Mouse (Mus musculus): ENCODE measurements around the gene Gm21983.

The Gm21983 gene

DNA sequence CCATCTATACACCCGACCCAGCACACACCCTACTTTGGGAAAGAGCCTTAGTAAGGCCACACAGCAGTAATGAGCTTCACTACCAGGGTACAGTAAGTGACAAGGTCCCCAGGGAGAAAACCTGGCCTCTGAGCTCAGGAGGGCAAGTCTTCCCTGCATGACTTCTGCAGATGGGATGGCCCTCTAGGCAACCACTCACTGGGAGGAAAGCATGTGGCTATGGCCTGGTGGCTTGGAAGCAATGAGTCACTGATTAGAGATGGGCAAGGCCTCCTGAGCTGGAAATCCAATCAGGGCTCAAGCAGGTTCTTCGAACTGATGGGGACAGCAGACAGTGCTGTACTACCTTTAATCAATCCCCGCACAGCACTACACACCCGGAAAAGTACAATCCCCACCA, 19.1 kb downstream of the Gm21983 start:
- no peak for DNase-seq (ENCODE audit: low read depth, low spot score)

DNA sequence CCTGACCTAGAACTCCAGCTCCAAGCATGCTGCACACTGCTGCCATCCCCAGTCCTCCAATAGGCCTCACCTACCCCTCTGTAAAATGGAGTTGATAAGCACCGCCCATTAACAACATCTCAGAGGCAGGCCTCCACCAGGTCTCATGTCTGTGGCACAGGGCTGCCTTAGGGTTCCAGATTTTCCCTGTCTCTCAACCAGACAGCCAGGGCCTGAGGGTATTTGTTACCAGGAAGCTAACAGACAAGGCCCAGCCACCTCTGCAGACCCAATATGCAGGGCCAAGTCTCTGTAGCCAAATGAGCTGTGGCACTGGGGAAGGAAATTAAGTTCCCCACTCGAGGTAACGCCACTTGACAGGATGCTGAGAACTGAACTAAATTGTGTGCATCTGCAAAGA, 20.0 kb downstream of the Gm21983 start:
- DNase-seq (ENCODE audit: low read depth, low spot score) = no peak

DNA sequence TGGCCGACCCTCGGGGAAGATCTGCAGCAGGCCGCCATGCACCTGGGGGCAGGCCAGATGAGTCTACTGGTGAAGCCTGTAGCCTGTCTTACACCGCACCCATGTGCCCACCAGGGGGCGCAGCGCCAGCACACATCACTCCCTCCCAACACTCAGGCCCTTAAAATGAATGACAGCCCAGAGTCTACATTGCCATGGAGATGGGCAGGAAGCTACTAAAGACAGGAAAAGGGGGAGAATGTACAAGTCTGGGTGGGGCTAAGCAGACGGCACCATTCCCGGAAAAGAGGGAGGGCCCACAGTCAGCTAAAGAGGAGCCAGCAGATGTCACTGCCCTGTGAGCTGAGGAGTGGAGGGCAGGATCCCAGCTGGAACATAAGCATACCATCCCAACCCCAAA, 21.0 kb downstream of the Gm21983 start:
- DNase-seq (ENCODE audit: low read depth, low spot score) = peak; percentile 94

DNA sequence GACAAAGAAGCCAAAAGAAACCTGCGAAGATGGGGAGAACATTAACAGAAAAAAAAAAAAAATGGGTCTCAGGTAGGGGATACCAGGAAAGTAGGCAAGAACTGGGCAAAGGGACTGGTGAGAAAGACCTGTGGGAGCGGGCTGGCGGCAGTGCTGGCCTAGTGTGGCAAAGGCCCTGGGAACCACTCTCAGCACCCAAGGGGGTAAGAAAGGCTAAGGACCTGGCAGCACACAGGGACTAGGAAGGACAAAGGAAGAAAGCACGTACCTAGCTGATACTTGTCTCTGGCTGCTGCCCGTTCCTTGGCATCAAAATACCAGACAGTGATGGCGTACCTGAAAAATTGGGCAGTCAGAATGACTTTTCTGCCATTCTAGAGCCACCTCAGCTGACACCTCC, 21.6 kb downstream of the Gm21983 start:
- DNase-seq (ENCODE audit: low read depth, low spot score) = no peak

DNA sequence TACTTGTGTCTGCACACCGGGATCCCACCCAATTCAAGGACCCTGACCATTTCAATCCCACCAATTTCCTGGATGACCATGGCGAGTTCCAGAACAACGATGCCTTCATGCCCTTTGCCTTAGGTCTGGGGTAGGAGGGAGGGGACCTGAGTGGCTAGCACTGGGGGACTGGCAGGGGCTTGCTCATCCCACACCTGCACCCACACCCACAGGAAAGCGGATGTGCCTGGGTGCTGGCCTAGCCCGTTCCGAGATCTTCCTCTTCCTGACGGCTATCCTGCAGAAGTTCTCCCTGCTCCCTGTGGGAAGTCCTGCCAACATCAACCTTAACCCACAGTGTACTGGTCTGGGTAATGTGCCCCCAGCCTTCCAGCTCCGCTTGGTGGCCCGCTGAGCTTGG, 22.7 kb downstream of the Gm21983 start:
- no peak for DNase-seq (ENCODE audit: low read depth, low spot score)

DNA sequence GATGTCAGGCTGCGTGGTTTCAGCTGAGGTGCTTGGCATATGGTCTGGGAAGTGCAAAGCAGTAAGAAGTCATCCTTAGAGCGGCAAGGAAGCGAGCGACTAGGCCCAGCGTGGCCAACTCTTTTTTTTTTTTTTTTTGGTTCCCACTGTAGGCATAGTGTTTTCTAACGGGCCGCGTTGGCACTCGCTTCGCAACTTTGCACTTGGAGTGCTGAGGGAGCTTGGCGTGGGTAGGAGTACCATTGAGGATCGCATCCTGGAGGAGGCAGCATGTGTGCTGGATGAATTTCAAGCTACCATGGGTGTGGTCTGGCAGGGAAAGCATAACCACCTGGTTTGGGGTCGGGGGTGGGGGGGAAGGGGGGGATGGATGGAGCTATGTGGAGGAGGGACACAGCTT, 24.9 kb downstream of the Gm21983 start:
- DNase-seq (ENCODE audit: low read depth, low spot score) = no peak

DNA sequence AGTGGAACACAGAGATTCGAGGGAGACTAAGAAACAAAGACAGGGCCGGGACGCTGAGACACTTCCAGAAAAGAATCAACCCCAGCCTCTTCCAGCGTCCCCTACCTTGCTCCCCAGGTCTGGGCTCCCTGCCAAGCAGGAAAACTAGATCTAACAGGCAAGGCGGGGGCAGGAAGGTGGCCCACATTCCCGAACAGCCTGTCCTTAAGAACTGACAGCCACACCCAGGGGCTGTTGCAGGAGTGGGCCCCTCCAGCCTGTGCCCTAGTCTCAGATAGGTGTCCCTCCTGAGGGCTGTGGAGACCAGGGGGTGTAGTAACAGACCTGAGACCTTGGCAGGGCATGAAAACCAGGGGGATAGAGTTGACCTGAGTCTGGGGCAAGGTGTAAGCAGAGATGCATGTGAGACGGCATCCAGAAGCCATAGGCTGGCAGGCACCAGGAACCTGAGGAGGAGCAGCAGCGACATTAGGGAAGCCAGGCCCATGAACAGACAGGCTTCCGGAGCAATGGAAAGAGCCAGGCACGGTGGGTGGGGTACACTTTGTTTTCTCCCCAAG, 27.6 kb downstream of the Gm21983 start, which contains the start of gene Cyp2t4:
Gene Cyp2t4 (plus strand): TSS at position 510 of the 560 bp plus-strand sequence.
- no peak for DNase-seq (ENCODE audit: low read depth, low spot score)

DNA sequence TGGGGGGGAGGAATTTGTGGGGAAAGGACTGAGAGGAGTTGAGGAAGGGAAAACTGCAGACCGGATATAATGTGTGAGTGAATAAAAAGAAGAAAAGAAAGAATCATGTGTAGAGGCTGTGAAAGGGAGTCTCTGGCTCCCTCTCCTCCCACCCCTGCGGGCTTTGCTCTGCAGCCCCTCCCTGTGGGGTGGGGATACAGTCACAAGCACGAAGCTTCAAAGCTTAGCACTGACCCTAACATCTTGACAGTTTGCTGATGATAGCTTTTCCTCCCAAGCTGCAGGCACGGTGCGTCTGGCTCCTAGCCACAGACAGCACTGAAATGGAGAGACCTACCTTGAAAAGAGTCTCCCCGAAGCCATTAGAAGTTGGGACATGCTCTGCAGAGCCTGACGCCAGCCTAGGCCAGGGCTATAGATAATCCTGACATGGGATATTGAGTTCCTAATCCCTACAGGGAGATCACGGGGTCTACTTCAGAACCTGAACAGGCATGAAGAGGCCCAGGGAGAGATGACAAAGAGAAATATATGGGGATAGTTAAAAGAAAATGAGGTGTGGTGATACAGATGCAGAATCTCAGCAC, 44.4 kb downstream of the Gm21983 start:
- no peak for DNase-seq (ENCODE audit: low read depth, low spot score)

DNA sequence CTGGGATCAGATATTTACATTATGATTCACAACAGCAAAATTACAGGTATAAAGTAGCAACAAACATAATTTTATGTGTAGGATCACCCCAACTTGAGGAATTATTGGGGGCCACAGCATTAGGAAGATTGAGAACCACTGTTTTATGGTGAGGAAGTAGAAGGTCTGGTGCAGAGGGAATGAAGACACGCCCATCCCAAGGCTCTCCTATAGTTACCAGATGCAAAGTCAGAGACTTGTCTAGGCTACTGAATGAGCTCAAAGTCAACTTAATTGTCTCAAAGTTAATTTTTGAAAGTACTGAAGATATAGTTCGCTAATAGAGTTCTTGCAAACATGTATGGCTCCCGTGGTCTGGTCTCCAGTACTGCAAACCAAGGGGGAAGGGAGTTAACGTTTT, 47.1 kb downstream of the Gm21983 start:
- no peak for DNase-seq (ENCODE audit: low read depth, low spot score)

DNA sequence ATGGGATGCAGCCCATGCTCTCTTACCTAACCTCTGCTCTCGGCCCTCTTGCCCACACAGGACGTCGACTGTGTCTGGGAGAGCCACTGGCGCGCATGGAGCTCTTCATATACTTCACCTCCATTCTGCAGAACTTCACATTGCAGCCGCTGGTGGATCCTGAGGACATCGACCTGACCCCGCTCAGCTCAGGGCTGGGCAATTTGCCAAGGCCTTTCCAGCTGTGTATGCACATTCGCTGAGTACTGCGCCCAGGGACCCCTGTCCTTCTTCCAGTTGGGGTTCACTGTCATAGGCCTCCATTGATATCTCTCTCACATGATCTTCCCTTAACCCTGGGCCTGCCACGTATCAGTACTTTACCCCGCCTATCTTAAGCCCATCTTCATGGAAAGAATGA, 47.7 kb downstream of the Gm21983 start:
- no peak for DNase-seq (ENCODE audit: low read depth, low spot score)

DNA sequence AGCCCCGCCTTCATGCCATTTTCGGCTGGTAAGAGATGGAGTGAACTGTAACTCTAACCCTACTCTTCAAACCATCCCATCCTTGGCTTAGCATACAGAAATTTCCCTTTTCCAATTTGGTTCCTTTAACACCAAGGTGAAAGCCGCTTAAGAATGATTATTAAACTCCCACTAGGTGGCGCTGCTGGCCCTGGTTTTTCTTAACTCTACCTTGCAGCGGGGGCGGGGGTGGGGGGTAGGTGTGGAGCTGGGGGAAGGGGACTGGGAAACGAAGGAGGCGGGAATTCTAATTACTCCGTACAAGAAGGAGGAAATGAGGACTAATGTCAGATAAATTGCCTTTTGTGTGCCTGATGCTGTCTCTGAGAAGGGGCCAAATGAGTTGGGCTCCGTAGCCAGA, 48.3 kb downstream of the Gm21983 start:
- DNase-seq (ENCODE audit: low read depth, low spot score) = peak; percentile 72

DNA sequence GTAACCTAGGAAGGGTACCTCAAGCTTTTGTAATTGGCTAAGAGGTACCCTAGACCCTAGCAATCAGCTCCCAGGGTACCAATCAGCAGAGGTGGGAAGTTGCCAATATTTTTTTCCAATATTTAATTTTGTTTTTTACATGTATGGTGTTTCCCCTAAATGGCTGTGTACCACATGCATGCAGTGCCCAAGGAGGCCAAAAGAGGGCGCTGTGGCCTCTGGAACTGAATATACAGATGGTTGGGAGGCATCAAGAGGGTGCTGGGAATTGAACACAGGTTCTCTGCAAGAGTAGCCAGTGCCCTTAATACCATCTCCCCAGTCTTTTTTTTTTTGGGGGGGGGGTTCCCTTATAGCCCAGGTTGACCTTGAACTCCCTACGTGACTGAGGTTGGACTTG, 49.5 kb downstream of the Gm21983 start:
- DNase-seq (ENCODE audit: low read depth, low spot score) = peak; percentile 19

DNA sequence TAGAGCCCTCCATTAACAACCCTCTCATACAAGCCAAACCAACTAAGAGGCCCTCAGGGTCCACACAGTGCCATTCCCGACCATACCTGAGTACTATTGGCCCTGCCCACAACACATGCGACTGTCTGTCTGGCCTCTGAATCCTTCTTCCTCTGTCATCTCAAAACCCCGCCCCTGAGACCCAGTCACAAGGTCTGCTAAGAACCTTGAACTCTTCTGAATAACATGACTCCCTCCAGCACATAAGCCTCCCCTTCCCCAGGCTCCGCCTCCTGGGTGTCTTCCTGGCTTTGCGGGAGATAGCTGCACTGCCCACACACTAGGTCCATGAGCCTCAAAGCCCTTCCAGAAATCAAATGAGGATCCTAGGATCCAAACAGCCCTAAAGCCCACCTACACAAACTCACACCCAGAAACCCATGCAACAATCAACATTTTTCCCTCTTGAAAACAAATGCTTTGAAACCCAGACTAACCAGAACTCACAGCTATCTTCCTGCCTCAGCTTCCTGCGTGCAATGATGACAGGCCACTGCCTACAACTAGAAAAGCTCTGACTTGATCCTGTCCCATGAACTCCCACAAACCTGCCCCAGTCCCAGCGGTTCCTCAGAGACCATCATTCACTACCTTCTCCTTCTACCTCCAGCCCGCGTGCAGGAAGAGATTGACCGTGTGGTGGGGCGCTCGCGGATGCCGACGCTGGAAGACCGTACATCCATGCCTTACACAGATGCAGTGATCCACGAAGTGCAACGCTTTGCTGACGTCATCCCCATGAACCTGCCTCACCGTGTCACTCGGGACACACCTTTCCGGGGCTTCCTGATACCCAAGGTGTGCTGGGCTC, 50.1 kb downstream of the Gm21983 start:
- no peak for DNase-seq (ENCODE audit: low read depth, low spot score)

DNA sequence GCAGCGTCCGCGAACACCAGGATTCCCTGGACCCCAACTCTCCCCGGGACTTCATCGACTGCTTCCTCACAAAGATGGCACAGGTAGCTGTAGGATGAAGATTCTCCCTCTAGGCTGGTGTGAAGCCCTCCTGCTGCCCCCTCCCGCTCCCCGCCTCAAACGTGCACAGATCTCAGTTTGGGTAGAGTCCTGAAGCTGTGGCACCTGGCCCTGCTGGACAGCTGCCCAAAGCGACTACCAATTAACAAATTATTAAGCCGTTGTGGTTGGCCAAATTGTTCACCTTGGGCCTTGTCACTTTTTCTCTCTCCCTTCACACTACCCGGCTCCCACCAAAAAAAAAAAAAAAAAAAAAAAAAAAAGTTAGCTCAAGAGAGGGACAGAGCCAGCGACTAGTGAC, 51.1 kb downstream of the Gm21983 start:
- DNase-seq (ENCODE audit: low read depth, low spot score) = no peak

DNA sequence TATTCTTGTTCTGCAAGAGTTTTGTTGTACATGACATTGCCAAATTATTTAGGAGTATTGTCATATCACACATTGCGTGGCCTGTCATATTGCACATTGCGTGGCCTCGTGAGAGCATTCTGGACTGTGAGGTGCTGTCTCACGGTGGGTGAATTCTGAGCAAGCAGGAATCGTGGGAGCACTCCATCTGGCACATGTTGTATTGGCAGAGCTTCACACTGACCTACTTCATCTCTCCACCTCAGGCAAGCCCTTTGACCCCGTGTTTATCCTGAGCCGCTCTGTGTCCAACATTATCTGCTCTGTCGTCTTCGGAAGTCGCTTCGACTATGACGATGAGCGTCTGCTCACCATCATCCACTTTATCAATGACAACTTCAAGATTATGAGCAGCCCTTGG, 51.9 kb downstream of the Gm21983 start:
- no peak for DNase-seq (ENCODE audit: low read depth, low spot score)

DNA sequence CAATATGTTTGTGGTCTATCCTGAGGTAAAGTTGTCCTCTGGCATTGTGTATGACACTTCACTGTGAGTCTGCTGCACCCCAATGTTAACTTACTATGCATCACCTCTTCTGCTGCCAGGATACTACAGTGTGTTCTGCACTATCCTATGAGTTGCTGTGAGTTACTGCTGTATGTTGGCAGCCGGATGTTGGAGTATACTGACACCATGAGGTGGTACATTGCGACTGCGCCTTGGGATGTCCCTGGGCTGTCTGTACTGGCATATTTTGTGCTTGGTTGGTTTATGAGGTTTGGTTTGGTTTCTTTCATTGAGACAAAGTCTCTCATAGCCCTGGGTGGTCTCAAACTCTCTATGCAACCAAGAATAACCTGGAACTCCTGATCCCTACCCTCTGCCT, 52.7 kb downstream of the Gm21983 start:
- peak; percentile 39 for DNase-seq (ENCODE audit: low read depth, low spot score)

DNA sequence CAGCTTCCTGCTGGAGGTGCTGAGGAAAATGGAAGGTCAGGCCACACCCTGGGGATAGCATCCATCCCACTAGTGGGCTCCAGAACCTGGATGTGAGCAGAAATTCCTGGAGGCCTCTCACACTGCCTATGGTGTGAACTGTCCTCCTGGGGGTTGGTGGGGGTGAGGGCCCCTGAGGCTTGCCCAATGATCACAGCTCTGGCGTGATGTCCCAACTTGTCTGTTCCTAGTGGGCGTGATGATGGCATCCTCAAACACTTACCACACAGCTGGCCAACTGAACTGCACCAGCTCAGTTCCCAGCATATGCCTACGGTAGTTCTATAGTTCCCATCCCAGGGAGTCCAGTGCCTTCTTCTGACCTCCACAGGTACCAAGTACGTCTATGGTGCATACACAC, 55.9 kb downstream of the Gm21983 start:
- DNase-seq (ENCODE audit: low read depth, low spot score) = no peak

DNA sequence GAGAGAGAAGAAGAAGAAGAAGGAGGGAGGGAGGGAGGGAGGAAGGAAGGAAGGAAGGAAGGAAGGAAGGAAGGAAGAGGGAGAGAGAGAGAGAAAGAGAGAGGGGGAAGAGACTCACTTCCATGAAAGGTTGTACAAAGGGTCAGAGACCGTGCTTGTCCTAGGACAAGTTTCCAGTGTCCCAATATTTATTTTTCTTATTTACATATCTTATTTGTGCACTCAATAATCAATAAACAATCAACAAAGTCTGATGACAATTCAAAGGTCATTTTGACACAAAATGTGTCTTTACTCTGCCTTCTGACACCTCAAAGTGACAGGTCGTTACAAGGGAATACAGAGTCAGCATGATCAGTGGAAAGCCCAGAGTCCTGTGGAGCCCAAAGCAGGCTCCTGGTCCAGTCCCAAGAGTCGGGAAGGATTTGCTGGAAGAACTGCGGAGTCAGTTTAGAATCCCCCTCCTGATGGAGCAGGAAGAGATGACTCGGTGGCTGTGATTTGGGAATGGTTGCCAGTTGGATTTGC, 56.5 kb downstream of the Gm21983 start:
- DNase-seq (ENCODE audit: low read depth, low spot score) = no peak

DNA sequence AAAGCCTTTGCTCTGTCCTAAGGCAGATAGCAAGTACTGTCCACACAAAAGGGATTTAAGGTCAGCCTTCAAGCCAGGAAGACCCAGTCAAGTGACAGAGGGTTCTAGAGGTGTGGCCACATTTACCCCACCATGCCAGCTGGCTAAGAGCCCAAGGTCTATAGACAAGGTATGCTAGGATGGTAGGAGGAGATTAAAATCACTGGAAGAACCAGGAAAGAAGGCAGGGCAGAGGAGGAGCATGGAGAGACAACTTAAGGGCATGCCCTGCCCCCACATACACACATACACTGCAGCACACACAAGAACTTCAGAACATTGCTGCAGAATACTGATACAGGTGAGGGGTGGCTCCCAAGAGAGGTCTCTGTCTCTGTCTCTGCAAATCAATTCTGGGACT, 61.2 kb downstream of the Gm21983 start, which contains the start of gene Cyp2f2:
Gene Cyp2f2 (plus strand): TSS at position 234 of the 400 bp plus-strand sequence.
- no peak for DNase-seq (ENCODE audit: low read depth, low spot score)
